Mouse (Mus musculus) lung, postnatal 0 days (tissue): ENCODE data around the gene Rnf186.

Source experiments
- CTCF ChIP-seq: IDR thresholded peaks from 2 replicates; pipeline ENCODE4 v1.5.1; 2016; ENCODE audit warnings: antibody characterized with exemption, mild to moderate bottlenecking
- EP300 ChIP-seq: IDR thresholded peaks from 2 replicates; pipeline ENCODE4 v1.6.1; 2016; ENCODE audit warnings: antibody characterized with exemption, mild to moderate bottlenecking, control low read depth

- no peak for TF ChIP-seq EP300
- TF ChIP-seq CTCF = no peak
Observed at GRCm38 (mm10) chr4:138925561-138925960, 41.4 kb upstream of the Rnf186 start.
